Mouse (Mus musculus) forebrain, embryonic 11.5 days (tissue): ENCODE data around the gene Ryr2. TPM values are rescaled to one million over a fixed set of nuclear protein-coding genes. Genes with fewer than 3 reads are reported as not detected.

ENCODE experiments used
- ATAC-seq: fragments of 200-750 bp; cut with Nextera tagmentation; replicated peaks from 2 replicates; pipeline ENCODE4 v1.8.0; 2017; ENCODE audit warnings: moderate TSS enrichment; ENCODE audit not compliant: low FRiP score
- DNase-seq: peaks from one replicate; pipeline ENCODE4 v3.0.0-alpha.2; 2017; ENCODE audit warnings: low spot score
- H3K27ac ChIP-seq: fragments of 300-500 bp; sonication (generic); 2 replicates; pipeline ENCODE4 v1.5.1; 2014; ENCODE audit warnings: low read depth, low read length
- H3K27me3 ChIP-seq: fragments of 300-500 bp; sonication (generic); 2 replicates; pipeline ENCODE4 v1.6.1; 2014; ENCODE audit warnings: mild to moderate bottlenecking, low read length, mixed read lengths; ENCODE audit not compliant: control insufficient read depth, insufficient read depth
- H3K36me3 ChIP-seq: fragments of 300-500 bp; sonication (generic); 2 replicates; pipeline ENCODE4 v1.6.1; 2014; ENCODE audit warnings: mild to moderate bottlenecking, low read length, moderate library complexity, mixed read lengths; ENCODE audit not compliant: control insufficient read depth, insufficient read depth
- H3K4me1 ChIP-seq: fragments of 300-500 bp; sonication (generic); replicated peaks from 2 replicates; pipeline ENCODE4 v1.6.1; 2014; ENCODE audit warnings: low read length, mixed read lengths; ENCODE audit not compliant: control insufficient read depth, insufficient read depth
- H3K4me2 ChIP-seq: fragments of 300-500 bp; sonication (generic); 2 replicates; pipeline ENCODE4 v1.6.1; 2014; ENCODE audit warnings: low read depth, mild to moderate bottlenecking, low read length, moderate library complexity, mixed read lengths; ENCODE audit not compliant: severe bottlenecking
- H3K4me3 ChIP-seq: fragments of 300-500 bp; sonication (generic); 2 replicates; pipeline ENCODE4 v1.5.1; 2014; ENCODE audit warnings: low read depth, low read length
- H3K9ac ChIP-seq: fragments of 300-500 bp; sonication (generic); 2 replicates; pipeline ENCODE4 v1.6.1; 2014; ENCODE audit warnings: low read length
- H3K9me3 ChIP-seq: fragments of 300-500 bp; sonication (generic); 2 replicates; pipeline ENCODE4 v1.6.1; 2016; ENCODE audit warnings: low read length, mixed read lengths; ENCODE audit not compliant: control insufficient read depth
- WGBS: fragments of 180-500 bp; shearing (Covaris S2); extraction: QIAGEN DNeasy Blood & Tissue Kit; methylation state at CpG from one replicate; pipeline ENCODE4 v1.1.7; 2014; 5-methylcytosine and 5-hydroxymethylcytosine counted together
- polyA plus RNA-seq: library from polyadenylated mRNA; unstranded; fragments of >200 nt; fragmentation: Nextera tagmentation; extraction: Ambion mirVana; gene quantifications from 2 replicates; pipeline ENCODE4 v1.2.1, GENCODE M21; 2014

Gene Ryr2
- polyA plus RNA-seq, 1 experiment from 2014 or later, result 0.51 TPM

DNA sequence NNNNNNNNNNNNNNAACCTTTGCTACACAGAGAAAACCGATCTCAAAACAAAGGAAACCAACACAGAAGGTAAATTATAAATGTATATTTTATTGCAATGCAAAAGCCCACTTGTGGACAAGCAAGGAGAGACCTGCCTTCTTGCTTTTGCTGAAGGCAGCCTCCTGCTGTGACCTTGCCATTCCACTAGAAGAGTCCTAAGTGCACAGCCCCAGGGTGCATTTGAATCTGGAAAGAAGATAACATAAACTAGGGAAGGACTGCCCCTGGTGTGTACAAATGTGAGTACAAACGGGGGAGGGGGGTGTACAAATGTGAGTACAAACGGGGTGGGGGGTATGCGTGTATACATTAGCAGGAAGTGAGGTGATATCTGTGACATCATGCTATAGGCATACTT is 43.2 kb downstream of the Ryr2 start:
- no peaks in the 10 kb centered on the region for H3K4me1 ChIP-seq
- ATAC-seq, result no peak
- H3K36me3 ChIP-seq, result no peaks in the 10 kb centered on the region
- H3K4me2 ChIP-seq, result no peak overlapping the region
- no peaks in the 10 kb centered on the region for H3K9me3 ChIP-seq
- H3K4me3 ChIP-seq, result no peak overlapping the region
- H3K9ac ChIP-seq, result no peak overlapping the region
- 77% methylated on average over 4 of the region's 4 CpGs for WGBS
- no peak for DNase-seq
- no peaks in the 10 kb centered on the region for H3K27me3 ChIP-seq
- no peak overlapping the region for H3K27ac ChIP-seq

- Histone ChIP-seq H3K4me3 (no peak overlapping the region), H3K4me2 (no peak overlapping the region), H3K27me3 (no peaks in the 10 kb centered on the region), H3K4me1 (no peaks in the 10 kb centered on the region), H3K9ac (no peak overlapping the region), H3K27ac (no peak overlapping the region), H3K36me3 (no peaks in the 10 kb centered on the region), H3K9me3 (no peaks in the 10 kb centered on the region)
- ATAC-seq (no peak), DNase-seq (no peak)
- 57% methylated on average over 8 of the region's 8 CpGs for WGBS
Observed at GRCm38 (mm10) chr13:12057357-12057771, 49.4 kb downstream of the Ryr2 start.

- no peaks in the 10 kb centered on the region for H3K4me1 ChIP-seq
- no peak overlapping the region for H3K9ac ChIP-seq
- DNase-seq (no peak), ATAC-seq (no peak)
- H3K36me3 ChIP-seq, result no peaks in the 10 kb centered on the region
- H3K27me3 ChIP-seq, result no peaks in the 10 kb centered on the region
- no peak overlapping the region for H3K4me2 ChIP-seq
- no peaks in the 10 kb centered on the region for H3K9me3 ChIP-seq
- no peak overlapping the region for H3K27ac ChIP-seq
- no peak overlapping the region for H3K4me3 ChIP-seq
- 76% methylated on average over 1 of the region's 1 CpGs for WGBS
Observed at GRCm38 (mm10) chr13:12055913-12056312, 50.8 kb downstream of the Ryr2 start.

GRCm38 (mm10) chr13:12053910-12054309 is 52.8 kb downstream of the Ryr2 start:
- WGBS, result 92% methylated on average over 3 of the region's 3 CpGs

GRCm38 (mm10) chr13:12050809-12051208 is 55.9 kb downstream of the Ryr2 start:
- no peak for DNase-seq
- no peak for ATAC-seq
- Histone ChIP-seq H3K4me1 (no peaks in the 10 kb centered on the region), H3K9me3 (no peaks in the 10 kb centered on the region), H3K27me3 (no peaks in the 10 kb centered on the region), H3K9ac (no peak overlapping the region), H3K4me2 (no peak overlapping the region), H3K4me3 (no peak overlapping the region), H3K27ac (no peak overlapping the region), H3K36me3 (no peaks in the 10 kb centered on the region)
- 88% methylated on average over 1 of the region's 1 CpGs for WGBS

More at GRCm38 (mm10) chr13:12053910-12054309, 52.8 kb downstream of the Ryr2 start:
- ATAC-seq (no peak), DNase-seq (no peak)
- Histone ChIP-seq H3K4me3 (no peak overlapping the region), H3K36me3 (no peaks in the 10 kb centered on the region), H3K4me2 (no peak overlapping the region), H3K9ac (no peak overlapping the region), H3K27me3 (no peaks in the 10 kb centered on the region), H3K4me1 (no peaks in the 10 kb centered on the region), H3K27ac (no peak overlapping the region), H3K9me3 (no peaks in the 10 kb centered on the region)

DNA sequence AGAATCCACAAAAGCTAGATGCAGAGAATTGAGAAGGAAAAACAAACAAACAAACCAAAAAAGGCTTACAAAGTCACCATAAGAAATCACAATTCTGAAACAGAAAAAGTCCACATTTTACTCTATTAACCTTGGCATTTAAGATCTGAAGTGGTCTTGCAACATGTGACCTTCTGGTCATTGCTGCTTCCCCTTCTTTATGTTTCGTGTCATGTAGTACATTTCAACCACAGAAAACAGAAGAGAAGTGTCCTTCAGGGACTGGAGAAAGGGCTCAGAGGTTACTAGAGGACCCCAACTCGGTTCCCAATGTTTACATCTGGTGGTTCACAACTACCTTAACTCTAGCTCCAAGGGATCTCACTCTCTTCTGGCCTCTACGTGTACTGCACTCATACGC is 59.7 kb downstream of the Ryr2 start:
- 84% methylated on average over 4 of the region's 4 CpGs for WGBS
- Histone ChIP-seq H3K9ac (no peak overlapping the region), H3K4me2 (no peak overlapping the region), H3K4me3 (no peak overlapping the region), H3K9me3 (no peaks in the 10 kb centered on the region), H3K4me1 (no peaks in the 10 kb centered on the region), H3K27ac (no peak overlapping the region), H3K36me3 (no peaks in the 10 kb centered on the region), H3K27me3 (no peaks in the 10 kb centered on the region)
- no peak for DNase-seq
- no peak for ATAC-seq

- Histone ChIP-seq H3K9ac (no peak overlapping the region), H3K36me3 (no peaks in the 10 kb centered on the region), H3K9me3 (no peaks in the 10 kb centered on the region), H3K27ac (no peak overlapping the region), H3K4me3 (no peak overlapping the region), H3K4me2 (no peak overlapping the region), H3K4me1 (no peaks in the 10 kb centered on the region), H3K27me3 (no peaks in the 10 kb centered on the region)
- 86% methylated on average over 2 of the region's 2 CpGs for WGBS
- DNase-seq (no peak), ATAC-seq (no peak)
Observed at GRCm38 (mm10) chr13:12044751-12045150, 62.0 kb downstream of the Ryr2 start.

DNA sequence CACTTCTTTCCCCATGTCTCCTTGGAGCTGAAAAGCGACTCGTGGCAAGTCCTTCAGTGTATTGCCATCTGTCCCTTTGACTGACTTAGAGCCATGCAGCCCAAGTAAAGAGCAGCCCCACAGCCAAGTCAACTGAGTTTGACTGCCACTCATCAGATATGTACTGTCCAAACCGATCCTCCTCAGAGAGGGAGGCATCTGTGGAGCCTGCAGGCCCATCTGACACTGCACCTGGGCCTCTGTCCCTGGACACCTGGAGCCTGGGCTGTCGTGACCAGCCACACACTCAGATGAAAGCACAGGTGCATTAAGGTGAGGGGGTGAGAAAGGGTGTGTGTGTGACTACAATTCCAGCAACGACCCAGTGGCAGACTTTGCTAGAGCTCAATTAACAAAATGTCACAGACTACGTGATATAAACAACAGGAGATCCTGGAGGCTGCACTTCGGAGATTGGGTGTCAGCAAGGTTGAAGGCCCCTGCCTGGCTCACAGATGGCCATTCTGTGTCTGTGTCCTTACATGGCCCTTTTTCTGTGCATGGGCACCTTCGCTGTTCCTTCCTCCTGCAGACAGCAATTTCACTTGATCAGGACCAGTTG is 63.8 kb downstream of the Ryr2 start:
- ATAC-seq (no peak), DNase-seq (no peak)
- 84% methylated on average over 8 of the region's 8 CpGs for WGBS
- no peaks in the 10 kb centered on the region for H3K4me1 ChIP-seq
- H3K4me2 ChIP-seq, result no peak overlapping the region
- no peaks in the 10 kb centered on the region for H3K27me3 ChIP-seq
- no peaks in the 10 kb centered on the region for H3K36me3 ChIP-seq
- H3K9me3 ChIP-seq, result no peaks in the 10 kb centered on the region
- no peak overlapping the region for H3K4me3 ChIP-seq
- H3K27ac ChIP-seq, result no peak overlapping the region
- H3K9ac ChIP-seq, result no peak overlapping the region

DNA sequence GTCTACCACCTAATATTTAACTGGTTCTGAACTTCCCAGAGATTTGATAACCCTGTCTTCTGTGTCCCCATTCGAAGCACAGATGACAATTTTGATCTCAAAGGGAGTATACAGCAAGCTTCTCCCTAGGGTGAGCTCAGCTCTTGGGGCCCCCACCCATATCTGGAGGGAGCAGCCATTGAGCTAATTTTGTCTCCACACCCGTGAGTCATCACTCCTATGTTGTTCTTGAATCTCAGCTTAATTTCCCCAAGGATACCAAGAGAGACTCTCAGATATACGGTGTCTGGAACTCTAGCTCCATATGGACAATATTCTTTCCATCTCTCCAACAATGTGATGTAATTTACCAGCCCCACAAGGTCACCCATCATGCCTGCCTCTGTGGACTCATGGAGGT is 66.8 kb downstream of the Ryr2 start:
- Histone ChIP-seq H3K27ac (no peak overlapping the region), H3K4me3 (no peak overlapping the region), H3K4me1 (no peaks in the 10 kb centered on the region), H3K36me3 (no peaks in the 10 kb centered on the region), H3K9ac (no peak overlapping the region), H3K4me2 (no peak overlapping the region), H3K9me3 (no peaks in the 10 kb centered on the region), H3K27me3 (no peaks in the 10 kb centered on the region)
- WGBS, result 88% methylated on average over 3 of the region's 3 CpGs
- no peak for DNase-seq
- ATAC-seq, result no peak
